Mouse (Mus musculus) ovary, adult 2 months (tissue): Measurements from ENCODE around the gene Olfr494. TPM values are rescaled to one million over a fixed set of nuclear protein-coding genes. Genes with fewer than 3 reads are reported as not detected.

Source experiments
- polyA plus RNA-seq: library from polyadenylated mRNA; depleted of rRNA; stranded (reverse); fragments of >200 nt; gene quantifications from 2 replicates; pipeline ENCODE4 v1.2.3, GENCODE M21; 2012; rRNA removed

Gene Olfr494
- polyA plus RNA-seq, result not detected in 2 replicates

GRCm38 (mm10) chr7:108365035-108365434, at the start of gene Olfr494:
TSS of gene Olfr494 (plus strand) at chr7:108365335.

GRCm38 (mm10) chr7:108323574-108323973, 41.6 kb upstream of the Olfr494 start, which contains the start of gene Olfr492:
TSS of gene Olfr492 (minus strand) at chr7:108323674.

GRCm38 (mm10) chr7:108346879-108347278, 18.3 kb upstream of the Olfr494 start, which contains the start of gene Olfr493:
TSS of gene Olfr493 (minus strand) at chr7:108346979.

GRCm38 (mm10) chr7:108392867-108393266, 27.7 kb downstream of the Olfr494 start, which contains the start of gene Olfr495:
TSS of gene Olfr495 (plus strand) at chr7:108393167.

Other genes with a start within 250 kb of the Olfr494 start
- gene Olfr484, start 237.9 kb upstream of the Olfr494 start, polyA plus RNA-seq, result not detected in 2 replicates
- not detected in 2 replicates for gene Olfr485, start 205.5 kb upstream of the Olfr494 start, polyA plus RNA-seq
- not detected in 2 replicates for gene Olfr486, start 192.6 kb upstream of the Olfr494 start, polyA plus RNA-seq
- gene Olfr487, start 150.7 kb upstream of the Olfr494 start, polyA plus RNA-seq, result not detected in 2 replicates
- not detected in 2 replicates for gene Olfr488, start 107.0 kb upstream of the Olfr494 start, polyA plus RNA-seq
- gene Olfr490, start 76.4 kb upstream of the Olfr494 start, polyA plus RNA-seq, result not detected in 2 replicates
- gene Olfr491, start 51.9 kb upstream of the Olfr494 start, polyA plus RNA-seq, result not detected in 2 replicates
- gene Olfr492, start 41.7 kb upstream of the Olfr494 start, polyA plus RNA-seq, result not detected in 2 replicates
- not detected in 2 replicates for gene Olfr493, start 18.4 kb upstream of the Olfr494 start, polyA plus RNA-seq
- gene Olfr495, start 27.8 kb downstream of the Olfr494 start, polyA plus RNA-seq, result not detected in 2 replicates
- gene Olfr497, start 55.1 kb downstream of the Olfr494 start, polyA plus RNA-seq, result not detected in 2 replicates
- not detected in 2 replicates for gene Olfr498, start 100.0 kb downstream of the Olfr494 start, polyA plus RNA-seq
- gene Olfr502, start 159.7 kb downstream of the Olfr494 start, polyA plus RNA-seq, result not detected in 2 replicates
- not detected in 2 replicates for gene Olfr503, start 179.2 kb downstream of the Olfr494 start, polyA plus RNA-seq
- not detected in 2 replicates for gene Olfr504, start 200.5 kb downstream of the Olfr494 start, polyA plus RNA-seq
- gene Olfr506, start 245.5 kb downstream of the Olfr494 start, polyA plus RNA-seq, result not detected in 2 replicates